Mouse (Mus musculus): Measurements from ENCODE around the gene Scp2d1. TPM values are rescaled to one million over a fixed set of nuclear protein-coding genes. Genes with fewer than 3 reads are reported as not detected.
A peak's percentile ranks its signal among the peaks of the same experiment; 100 is the strongest.
"Not testable (repeated sequence)": the region's sequence is repeated elsewhere in the genome, so short reads cannot be mapped to it uniquely, and the experiment has no call there.

Gene Scp2d1
- under 1 TPM in 1 of 4 experiments, not detected in 3; 0.45 TPM for total RNA-seq (2022)

GRCm38 (mm10) chr2:144823356-144823755 is at the start of gene Scp2d1:
Gene Scp2d1 (plus strand): TSS chr2:144823656.
- not testable (repeated sequence) for DNase-seq (ENCODE audit: low spot score in 2 of 2)

DNA sequence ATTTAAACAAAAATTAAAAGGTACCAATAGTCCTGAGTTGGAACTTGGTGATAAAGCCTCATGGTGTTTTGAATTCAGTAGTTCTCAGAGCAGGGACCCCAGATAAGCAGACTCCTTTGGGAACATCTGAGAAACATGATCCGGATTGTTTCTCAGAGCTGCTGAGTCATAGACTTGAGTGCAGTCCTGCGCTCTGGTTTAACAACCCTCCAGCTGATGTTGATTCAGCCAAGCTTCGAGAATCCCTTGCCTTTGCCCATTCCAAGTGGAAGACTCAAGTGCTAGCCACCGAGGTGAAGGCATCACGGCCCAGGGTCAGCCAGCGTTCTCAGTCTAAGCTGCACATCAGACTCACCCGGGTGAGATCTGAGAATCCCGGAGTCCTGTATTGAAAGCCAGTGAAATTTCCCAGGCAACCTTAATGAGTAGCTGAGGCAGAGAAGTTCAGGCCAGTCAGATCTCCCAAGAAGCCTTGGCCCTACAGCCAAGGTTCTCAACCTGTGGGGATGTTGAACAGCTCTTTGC is 48.8 kb upstream of the Scp2d1 start:
- DNase-seq (ENCODE audit: low spot score in 2 of 2): no peak

GRCm38 (mm10) chr2:144775626-144776025 is 47.8 kb upstream of the Scp2d1 start:
- DNase-seq (ENCODE audit: low spot score in 2 of 2): no peak

DNA sequence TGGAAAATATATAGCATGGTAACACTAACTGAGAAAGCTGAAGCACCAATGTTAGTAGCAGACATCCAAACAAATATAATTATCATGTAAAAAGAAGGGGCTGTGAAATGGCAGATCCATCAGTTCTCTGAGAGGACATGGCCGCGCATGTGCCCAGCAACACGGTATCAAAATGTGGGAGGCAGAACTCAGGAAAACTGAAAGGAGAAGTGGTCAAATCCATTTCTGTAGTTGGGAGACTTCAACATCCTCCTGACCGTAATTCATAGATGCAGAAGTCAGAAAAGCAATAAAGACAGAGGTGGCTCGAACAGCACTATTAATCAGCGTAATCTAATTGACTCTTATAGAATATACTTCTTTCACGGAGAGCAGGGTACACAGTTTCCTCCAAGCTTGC is 44.2 kb upstream of the Scp2d1 start:
- no peak for DNase-seq (ENCODE audit: low spot score in 2 of 2)

DNA sequence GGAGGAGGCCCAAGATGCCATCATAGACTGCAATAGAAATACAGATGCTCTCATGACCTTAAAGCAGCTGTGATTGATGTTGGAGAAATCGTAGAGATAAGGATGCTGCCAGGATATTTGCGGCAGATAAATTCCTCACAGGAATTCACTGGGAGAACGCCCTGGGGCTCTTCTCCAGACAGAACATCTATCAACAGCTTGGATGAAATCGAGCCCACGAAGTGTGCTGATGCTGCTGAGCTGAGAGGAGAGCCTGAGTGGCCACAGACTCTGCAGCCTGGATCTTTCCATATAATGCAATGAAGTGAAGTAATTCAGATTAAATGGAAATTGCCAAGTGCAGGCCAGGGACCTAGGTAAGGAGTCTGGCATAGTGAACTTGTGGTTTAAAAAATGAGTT is 42.7 kb upstream of the Scp2d1 start:
- no peak for DNase-seq (ENCODE audit: low spot score in 2 of 2)

DNA sequence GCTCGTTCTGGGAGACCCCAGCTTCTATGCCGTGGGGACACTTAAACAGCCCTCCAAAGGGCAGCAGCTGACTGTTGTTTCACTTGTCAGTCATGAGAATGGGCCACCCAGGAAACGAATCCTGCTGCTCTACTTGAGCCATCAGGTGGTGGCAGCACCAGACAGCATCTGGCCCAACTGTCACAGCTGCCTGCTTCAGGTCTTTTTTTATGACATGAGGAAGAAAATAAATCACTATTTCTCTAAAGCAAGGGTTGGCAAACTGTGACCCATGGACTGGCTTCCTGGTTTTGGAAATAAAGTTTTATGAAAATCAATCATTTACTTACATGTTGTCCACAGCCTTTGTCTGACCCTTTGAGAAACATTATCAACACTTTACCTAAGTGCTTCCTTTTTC is 41.6 kb upstream of the Scp2d1 start:
- no peak for DNase-seq (ENCODE audit: low spot score in 2 of 2)

GRCm38 (mm10) chr2:144782481-144782880 is 41.0 kb upstream of the Scp2d1 start:
- DNase-seq (ENCODE audit: low spot score in 2 of 2): no peak

GRCm38 (mm10) chr2:144783190-144783589 is 40.3 kb upstream of the Scp2d1 start:
- DNase-seq (ENCODE audit: low spot score in 2 of 2): no peak

GRCm38 (mm10) chr2:144783831-144784230 is 39.6 kb upstream of the Scp2d1 start:
- DNase-seq (ENCODE audit: low spot score in 2 of 2): no peak

DNA sequence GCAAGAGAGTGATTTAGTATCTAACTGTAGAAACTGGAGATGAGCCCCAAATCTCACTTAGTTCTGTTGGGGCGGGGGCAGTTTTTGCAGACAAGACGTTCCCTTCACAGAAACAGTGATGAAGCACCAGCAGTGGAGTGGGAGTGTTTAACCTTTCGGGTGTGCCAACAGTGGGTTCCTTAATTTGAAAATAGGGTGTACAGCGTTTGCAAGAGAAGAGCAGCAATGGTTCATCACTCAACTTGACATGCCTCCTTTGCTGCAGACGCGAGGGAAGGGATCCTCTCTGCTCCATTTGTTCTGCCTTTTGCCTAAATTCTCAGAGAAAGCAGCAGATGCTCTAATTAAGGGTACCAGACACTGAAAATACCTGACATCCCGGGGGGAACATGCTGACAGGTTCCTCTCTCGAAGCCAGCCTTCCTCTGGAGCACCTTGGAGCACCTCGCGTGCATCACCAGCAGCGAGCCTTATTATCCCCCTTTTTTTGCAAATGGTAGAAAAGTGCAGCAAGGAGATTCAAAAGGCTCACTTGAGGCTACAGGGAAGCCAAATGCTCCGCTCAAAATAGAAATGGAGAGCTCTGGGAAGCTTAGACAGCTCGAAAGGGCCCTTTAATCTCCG is 31.7 kb upstream of the Scp2d1 start:
- DNase-seq (ENCODE audit: low spot score in 2 of 2): peak; percentile 63 to 71

- no peak for DNase-seq (ENCODE audit: low spot score in 2 of 2)
These were observed 25.9 kb upstream of the Scp2d1 start for GRCm38 (mm10) chr2:144797515-144797914.

DNA sequence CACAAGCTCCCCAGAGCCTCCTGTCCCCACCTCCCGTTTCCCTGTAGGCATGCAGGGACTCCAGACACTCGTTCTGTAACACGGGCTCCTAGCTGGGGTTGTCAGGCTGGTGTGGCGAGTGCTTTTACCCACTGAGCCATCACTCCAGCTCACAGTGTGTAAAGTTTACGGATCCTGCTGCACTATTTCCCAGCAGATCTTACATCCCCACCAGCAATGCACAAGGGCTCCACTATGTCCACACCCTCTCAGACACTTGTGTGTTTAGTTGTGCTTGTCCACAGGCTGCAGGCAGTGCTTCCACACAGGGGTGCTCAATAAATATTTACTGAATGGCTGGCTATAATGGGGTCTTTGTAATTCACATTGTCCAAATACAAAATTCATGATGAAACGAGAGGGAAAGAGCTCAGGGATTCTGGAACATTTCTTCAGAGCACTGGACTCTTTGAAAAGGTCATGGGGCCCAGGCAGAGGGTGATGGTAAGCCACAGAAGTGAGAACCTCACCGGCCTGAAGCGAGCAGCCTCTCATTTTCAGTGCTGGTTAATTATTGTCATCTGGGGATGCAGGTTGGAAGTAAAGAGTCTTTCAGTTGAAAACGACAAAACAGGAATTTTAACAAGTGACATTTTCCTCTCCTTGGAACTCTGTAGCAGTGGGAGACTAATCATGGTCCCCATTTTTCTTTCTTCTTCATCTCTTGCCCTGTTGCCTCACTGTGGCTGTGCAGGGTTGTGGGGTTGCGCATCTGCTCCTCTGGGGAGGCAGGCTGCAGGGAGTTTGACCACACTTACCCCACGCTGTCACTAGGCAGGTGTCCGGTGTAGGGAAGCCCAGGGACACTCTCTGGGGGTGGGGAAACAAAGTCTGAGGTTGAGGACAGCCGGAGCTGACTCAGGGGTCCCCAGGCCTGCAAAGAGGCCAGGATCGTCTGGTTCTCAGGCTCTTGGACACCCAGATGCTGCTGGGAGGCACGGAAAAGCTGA is 15.4 kb upstream of the Scp2d1 start:
- DNase-seq (ENCODE audit: low spot score in 2 of 2): no peak

DNA sequence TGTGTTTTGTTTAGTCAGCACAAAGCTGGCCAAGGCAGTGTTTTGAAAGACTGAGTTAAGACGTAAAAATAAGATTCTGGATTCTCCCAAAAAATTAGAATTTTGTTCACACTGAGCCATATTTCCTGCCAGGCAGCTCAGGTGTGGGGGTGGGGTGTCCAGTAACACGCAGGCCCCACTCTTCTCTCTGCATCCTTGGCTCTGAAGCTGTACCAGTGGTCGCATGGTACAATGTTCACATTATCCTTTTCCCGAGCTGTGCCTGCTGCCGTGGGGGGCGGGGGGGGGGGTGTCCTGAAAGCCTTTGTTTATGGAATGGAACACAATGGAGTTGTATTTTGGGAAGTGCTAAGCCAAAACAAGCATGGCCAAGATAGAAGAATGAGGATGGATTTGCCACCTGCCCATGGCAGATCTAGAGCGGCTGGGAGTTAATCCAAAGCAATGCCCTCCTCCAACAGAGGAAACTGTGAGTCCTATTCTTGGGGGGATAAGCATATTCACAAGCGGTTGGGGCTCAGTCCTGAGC is 5.1 kb downstream of the Scp2d1 start:
- peak; percentile 16 to 23 for DNase-seq (ENCODE audit: low spot score in 2 of 2)

DNA sequence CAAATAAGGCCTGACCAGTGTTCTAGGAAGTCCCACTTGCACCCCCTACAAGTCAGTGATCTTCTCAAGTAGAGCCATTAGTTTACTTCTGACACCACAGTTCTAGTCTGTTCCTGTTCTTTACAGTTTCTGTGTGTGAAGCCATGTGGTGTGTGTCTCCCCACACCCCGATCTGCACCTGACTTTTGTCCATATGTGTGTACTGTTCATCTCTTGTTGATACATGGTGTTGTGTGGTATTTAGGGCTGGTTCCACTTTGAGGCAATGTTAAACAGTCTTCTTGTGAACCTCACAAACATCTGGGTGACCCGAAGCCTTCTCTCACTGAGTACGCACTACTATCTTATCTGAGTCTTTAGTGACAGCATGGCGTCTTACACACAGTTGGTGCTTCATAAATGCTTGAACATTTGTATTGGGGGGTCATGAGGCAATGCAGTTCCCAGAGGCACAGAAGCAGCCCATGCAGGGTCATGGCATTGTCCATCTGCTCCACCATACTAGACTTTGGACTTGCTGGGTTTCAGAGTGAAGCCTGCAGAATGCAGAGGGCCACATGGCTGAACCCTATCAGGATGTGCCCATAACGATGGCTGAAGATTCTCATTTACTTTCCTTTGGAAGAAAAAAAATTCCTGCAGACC is 13.3 kb downstream of the Scp2d1 start:
- DNase-seq (ENCODE audit: low spot score in 2 of 2): no peak

GRCm38 (mm10) chr2:144837312-144837679 is 13.8 kb downstream of the Scp2d1 start:
- DNase-seq (ENCODE audit: low spot score in 2 of 2): no peak

- DNase-seq (ENCODE audit: low spot score in 2 of 2): peak in 1 of 2 experiments; percentile 17
These were observed 45.4 kb downstream of the Scp2d1 start for GRCm38 (mm10) chr2:144868827-144869226.

Other genes starting within 250 kb of the Scp2d1 start
- 10 to 100 TPM; 48.3 to 77.4 (median 61.4) TPM for gene Smim26, start 229.6 kb upstream of the Scp2d1 start, total RNA-seq (2022)
- 10 to 100 TPM; 59.2 to 73.7 (median 68.7) TPM for gene Dtd1, start 223.8 kb upstream of the Scp2d1 start, total RNA-seq (2022)